Mouse (Mus musculus): ENCODE measurements around the gene Adam1b. TPM values are rescaled to one million over a fixed set of nuclear protein-coding genes. Genes with fewer than 3 reads are reported as not detected.
"Not testable (repeated sequence)": the region's sequence is repeated elsewhere in the genome, so short reads cannot be mapped to it uniquely, and the experiment has no call there.

Adam1b gene
- total RNA-seq, 2 experiments from 2014 or later = not detected

DNA sequence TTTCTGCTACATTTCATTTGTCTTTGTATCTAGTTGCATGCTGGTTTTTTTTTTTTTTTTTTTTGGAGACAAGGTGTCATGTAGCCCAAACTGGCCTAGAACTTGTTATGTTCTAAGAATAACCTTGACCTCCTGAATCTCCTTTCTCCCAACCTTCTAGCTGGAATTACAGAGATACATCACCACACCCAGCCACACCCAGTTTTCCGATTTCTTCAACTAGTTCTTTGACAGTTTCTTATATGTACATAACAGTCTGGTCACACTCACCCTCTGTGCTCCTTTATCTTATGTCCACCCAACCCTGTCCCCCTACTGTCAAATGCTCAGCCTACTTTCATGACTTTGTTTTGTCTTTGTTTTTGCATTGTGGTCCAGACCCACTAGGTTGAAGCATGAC, 3.6 kb upstream of the Adam1b start:
- intact Hi-C loops (cut with DNase I) = no loop called here
- DNase-seq (ENCODE audit: low spot score in 2 of 2) = no peak

DNA sequence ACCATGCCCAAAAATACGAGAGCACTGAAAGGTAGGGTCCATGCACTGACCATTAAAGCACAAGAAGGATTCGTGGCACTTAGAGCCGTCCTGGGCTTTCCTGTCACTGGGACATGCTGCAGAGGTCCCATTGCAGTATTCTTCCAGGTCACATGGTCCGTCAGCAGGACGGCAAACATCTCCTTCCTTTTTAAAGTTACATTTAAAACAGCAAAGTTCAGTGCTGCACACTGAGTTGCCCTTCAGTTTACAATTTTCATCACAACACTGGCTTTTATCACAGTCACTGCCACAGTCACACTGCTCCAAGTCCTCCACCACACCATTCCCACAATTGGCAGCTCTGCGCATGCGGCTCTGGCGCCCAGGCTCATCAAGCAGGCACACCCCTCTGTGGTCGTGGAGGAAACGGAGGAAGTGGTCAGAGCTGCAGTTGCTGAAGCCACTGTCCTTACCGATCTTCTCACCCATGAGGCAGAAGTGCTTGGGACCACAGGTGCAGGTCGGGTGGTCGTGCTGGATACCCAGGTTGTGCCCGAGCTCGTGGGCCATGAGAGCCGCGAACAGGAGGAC, 1.7 kb downstream of the Adam1b start:
- intact Hi-C loops (cut with DNase I); DNase-seq (ENCODE audit: low spot score in 2 of 2): not testable (repeated sequence)

DNA sequence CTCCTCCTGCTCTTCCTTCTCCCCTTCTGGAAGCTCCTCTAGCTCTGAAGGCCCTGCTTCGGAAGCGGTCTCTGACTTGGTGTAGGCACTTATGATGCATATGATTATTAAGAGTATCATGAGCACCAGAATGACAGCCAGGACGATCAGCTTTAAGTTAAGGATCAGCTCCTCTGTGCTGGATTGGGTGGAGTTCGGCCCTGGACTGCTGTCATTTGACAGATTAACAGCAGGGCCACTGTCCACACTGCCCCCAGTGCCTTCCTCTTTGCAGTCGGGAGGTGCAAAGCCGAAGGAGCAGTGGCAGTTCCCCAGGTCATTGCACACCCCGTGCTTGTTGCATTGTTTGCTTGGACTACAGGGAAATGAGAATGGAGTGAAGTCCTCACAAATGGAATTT, 2.5 kb downstream of the Adam1b start:
- DNase-seq (ENCODE audit: low spot score in 2 of 2) = no peak
- intact Hi-C loops (cut with DNase I) = no loop called here

DNA sequence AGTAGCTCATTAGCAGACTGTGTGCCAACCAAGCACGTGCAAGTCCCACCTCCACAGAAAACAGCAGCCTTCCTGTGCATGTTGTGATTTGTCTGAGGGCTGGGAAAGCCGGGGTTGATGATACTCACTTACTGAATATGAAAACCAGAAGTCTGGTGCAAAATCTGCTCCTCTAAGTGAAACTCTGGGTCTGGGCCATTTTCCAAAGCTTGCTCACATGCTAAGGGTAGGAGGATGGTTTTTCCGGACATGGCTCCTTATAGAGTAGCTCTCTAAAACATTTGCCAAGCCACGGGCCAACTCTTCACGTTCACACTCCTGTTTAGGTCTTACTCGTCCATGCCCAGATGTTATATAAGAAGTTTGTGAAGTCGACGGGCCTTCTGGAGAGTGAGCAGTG, 9.9 kb downstream of the Adam1b start:
- peak; percentile 60 to 82 for DNase-seq (ENCODE audit: low spot score in 2 of 2)
- intact Hi-C loops (cut with DNase I) = no loop called here

DNA sequence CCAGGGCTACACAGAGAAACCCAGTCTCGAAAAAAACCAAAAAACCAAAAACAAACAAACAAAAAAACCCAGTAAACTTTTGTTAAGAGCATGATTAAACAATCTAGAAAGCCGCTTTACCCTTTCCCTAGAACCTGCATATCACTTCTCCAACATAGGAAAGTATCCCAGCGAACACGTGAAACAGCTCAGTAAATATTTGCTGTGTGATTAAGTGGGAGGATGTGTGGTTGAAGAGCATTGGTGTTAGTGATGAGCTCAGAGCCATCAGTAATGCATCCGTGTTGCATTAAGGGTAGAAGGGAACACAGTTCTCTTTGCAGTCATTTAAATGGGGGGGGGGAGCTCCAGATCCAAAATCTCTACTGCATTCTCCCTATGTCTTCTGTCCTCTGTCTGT, 18.4 kb downstream of the Adam1b start:
- intact Hi-C loops (cut with DNase I) = no loop called here

DNA sequence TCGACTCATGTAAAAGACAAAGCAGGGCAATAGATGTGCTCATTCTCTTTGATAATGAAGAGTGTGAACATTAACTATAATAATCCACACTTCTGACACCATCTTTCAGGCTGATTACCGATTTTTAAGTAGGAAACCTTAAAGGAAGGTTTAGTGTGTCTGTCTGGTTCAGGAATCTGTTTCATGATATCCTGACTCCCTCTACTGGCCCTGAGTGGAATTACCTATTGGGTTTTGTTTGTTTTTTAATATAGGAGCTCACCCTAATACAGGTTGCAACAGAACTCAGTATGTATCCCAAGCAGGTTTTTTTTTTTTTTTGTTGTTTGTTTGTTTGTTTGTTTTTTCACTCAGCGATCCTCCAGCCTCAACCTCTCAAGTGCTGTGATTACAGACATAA, 25.6 kb downstream of the Adam1b start:
- intact Hi-C loops (cut with DNase I) = loop anchor here (2.0 kb wide), 1 partner anchor 25 kb away; the partner anchor contains the start of gene Erp29

More for the DNA sequence above, 18.4 kb downstream of the Adam1b start:
- no peak for DNase-seq (ENCODE audit: low spot score in 2 of 2)

DNA sequence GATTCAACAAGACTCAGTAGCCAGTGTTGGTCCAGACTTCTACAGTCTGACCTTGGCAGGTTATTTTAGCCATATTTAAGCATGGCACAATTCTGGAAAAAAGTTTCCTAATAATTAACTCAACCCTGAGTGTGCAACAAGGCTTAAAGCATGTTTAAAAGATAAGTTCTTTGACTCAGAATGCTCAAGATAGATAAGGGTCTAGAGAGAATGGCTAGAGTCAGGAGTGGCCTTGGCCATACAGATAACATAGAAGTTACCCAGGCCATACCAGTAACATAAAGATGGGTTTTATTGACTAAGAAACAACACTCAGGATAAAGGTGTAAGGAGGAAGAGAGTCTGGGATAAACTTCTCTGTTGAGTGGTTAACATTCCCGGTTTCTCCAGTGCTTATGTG, 27.2 kb downstream of the Adam1b start:
- DNase-seq (ENCODE audit: low spot score in 2 of 2) = no peak
- intact Hi-C loops (cut with DNase I) = loop anchor here (2.0 kb wide), 1 partner anchor 23 kb away; the partner anchor contains the start of gene Erp29

More for the DNA sequence above, 25.6 kb downstream of the Adam1b start:
- DNase-seq (ENCODE audit: low spot score in 2 of 2) = peak; percentile 68 to 81

DNA sequence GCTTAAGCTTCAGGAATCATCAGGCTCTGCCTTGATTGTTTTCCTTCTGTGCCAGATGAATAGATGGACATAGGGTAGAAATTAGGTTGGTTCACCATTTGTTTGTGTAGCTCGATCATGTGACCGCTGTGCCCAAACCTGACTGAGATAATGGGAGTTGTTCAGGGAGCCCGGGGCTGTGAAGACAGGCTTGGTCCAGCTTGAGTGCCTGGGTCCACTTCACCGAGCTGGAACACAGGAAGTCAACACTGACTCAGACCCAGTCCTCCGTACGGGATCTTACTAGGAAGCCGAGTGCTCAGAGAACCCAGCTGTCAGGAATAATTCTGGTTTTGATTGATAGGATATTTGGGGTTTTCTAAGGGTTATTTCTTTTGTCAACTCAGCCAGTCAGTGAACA, 28.6 kb downstream of the Adam1b start:
- no peak for DNase-seq (ENCODE audit: low spot score in 2 of 2)
- intact Hi-C loops (cut with DNase I) = no loop called here

DNA sequence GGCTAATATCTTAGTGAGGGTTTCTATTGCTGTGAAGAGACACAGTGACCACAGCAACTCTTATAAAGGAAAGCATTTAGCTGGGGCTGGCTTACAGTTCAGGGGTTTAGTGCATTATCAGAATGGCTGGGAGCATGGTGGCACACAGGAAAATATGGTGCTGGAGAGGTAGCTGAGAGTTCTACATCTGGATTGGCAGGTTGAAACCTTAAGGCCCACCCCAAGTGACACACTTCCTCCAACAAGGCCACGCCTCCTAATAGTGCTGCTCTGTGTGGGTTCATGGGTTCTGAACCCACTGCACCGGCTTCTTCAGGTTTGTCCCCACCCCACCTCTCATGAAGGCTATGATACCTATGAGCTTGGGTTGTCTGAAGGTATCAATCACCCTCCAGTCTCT, 30.8 kb downstream of the Adam1b start:
- DNase-seq (ENCODE audit: low spot score in 2 of 2) = no peak
- intact Hi-C loops (cut with DNase I) = no loop called here

DNA sequence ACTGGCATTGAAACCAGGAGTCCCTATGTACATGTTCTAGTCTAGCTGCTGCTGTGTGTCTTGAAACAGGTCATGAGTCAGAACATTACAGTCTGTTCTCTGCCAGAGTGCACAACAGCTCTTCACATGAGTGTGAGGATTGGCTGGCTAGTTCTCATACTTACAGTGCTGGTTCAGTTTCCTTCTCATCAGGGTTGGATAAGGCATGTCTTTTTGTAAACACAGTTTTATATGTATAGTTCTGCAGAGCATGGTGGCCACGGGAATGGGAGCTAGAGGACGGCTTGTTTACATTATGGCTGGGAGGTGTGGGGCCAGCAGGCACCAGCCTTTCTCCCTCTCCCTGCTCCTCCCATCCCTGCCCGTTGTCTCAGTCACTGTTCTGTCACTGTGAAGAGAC, 33.7 kb downstream of the Adam1b start:
- no peak for DNase-seq (ENCODE audit: low spot score in 2 of 2)
- intact Hi-C loops (cut with DNase I) = no loop called here

DNA sequence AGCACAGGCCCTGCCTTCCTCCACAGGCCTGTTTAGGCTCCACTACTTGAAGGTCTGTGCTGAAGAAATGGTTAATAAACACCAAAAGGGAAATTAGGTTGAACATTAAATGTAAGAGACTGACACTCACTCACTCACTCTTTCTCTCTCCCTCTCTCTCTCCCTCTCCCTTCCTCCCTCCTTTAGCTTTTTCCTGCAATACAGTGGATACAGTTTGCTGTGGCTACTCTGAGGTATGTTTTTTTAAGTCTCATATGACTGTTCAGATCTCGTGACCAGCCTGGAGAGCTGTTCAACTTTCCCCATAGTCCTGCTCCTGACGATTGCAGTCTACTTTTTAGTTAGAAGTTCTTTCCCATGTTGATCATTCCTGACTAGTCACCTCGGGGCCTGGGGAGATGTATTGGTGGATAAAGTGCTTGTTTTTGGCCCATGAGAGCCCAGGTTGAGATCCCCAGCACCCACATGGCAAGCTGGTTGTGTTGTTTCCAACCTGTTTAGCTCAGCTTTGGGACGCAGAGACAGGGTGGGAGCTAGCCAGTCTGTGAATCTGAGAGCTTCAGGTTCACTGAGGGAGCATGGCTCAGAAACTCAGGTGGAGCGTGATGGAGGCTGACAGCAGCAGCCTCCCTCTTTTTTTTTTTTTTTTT, 39.5 kb downstream of the Adam1b start:
- intact Hi-C loops (cut with DNase I) = no loop called here
- no peak for DNase-seq (ENCODE audit: low spot score in 2 of 2)

DNA sequence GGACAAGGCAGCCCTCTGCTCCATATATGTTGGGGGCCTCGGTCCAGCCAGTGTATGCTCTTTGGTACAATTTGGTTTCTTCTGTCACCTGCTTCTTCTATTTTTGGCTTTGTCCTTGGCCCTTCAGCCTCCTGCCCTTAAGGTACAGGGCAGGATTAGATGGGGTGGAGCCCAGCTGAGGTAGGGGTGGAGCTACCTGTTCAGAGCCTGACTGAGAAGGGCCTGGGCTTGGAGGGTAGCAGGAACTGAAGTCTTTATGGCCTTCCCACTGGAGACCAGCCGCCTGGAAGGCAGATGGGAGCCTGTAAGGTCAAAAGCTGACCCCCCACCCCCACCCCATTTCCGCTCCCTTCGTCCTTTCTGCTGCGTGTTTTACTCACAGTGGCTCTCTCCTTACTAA, 40.3 kb downstream of the Adam1b start:
- intact Hi-C loops (cut with DNase I) = no loop called here

DNA sequence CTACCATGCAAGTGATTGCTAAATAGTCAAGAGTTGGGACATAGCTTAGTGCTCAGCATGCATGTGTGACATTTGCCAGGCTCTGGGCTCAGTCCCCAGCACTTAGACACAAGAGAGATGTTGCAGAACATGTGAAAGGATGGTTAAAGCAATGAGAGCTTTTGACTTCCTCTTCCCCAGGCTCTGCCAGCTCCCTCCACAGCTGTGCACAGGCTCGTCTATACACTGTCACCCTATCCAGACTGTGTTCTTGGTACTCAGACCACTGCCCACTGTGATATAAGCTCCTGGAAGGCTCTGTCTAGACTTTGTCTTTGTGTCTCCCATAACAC, 41.1 kb downstream of the Adam1b start:
- no peak for DNase-seq (ENCODE audit: low spot score in 2 of 2)

More for the DNA sequence above, 40.3 kb downstream of the Adam1b start:
- no peak for DNase-seq (ENCODE audit: low spot score in 2 of 2)

DNA sequence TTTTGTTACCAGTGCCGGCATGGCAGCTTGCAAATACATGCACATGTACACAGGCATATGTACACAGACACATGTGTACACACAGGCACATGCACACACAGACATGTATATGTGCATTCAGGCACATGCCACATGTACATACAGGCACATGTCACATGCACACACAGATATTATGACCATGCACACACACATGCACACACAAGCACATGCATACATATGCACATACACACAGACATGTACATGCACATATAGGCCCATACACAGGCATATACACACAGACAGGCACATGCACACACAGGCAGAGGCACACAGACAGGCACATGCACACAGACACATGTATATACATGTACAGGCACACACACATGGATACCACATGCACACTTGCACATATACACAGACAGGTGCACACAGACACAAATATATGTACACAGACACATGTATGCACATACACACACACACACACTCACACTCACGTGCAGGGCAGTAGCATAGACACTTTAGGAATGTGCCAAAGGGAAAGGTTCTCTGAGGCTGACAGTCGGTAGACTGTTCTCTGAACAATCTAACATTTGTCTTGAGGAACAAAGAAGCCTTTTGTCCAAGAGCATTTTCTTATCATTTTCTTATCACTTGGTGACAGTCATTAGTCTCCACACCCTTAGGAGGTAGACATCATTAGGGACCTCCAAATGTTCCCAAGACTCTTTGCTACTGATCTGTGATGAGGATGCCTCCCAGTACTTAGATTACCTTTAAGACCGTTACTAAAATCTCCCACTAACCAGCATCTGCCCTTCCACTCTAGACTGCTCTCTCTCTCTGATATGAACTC, 41.7 kb downstream of the Adam1b start:
- no peak for DNase-seq (ENCODE audit: low spot score in 2 of 2)
- intact Hi-C loops (cut with DNase I) = no loop called here

More for the DNA sequence above, 41.1 kb downstream of the Adam1b start:
- intact Hi-C loops (cut with DNase I) = no loop called here

DNA sequence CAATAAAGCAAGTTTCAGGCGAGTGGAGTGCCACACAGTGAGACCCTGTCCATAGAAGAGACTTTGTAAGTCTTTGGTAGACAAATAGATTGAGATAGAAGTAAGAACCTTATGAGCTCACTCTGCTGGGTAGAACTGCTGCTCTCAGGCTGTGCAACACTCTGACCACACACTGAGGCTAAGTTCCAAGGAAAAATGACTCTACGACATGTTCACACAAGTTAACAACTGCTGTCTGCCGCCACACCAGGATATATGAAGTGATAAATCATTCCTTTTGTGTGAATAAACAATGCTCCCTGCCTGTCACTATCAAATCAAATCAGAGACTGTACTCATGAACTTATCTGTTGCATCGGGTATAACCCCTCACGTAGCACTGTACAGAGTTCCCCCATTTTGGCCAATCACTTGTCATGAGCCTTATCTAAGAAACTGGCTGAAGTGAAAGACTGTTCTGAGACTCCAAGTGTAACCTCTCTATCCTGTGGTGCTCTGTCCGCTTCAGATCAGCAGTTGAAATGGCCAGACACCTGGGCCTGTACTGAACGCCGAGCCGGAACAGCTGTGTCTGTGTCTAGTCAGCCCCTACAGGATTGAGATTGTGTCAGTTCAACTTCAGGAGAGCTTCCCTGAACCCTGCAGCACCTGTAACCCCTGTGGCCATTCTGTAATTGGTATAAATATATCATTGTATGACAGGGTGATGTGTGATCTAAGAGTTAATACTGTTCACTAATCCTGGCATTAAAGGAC, 47.5 kb downstream of the Adam1b start:
- DNase-seq (ENCODE audit: low spot score in 2 of 2) = no peak
- intact Hi-C loops (cut with DNase I) = no loop called here

DNA sequence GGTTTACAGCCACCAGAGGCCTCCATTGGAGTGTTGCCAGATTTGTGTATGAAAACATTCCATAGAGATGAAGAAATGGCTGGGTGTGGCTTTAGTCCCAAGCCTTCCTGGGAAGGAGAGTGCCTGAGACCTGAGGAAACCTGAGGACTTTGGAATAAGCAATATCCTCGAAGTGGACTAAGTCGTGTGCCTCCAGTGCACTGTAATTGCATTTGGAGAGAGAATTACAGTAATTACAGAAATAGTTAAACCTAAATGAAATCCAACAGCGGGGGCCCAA, 48.8 kb downstream of the Adam1b start:
- intact Hi-C loops (cut with DNase I) = no loop called here
- DNase-seq (ENCODE audit: low spot score in 2 of 2) = no peak

DNA sequence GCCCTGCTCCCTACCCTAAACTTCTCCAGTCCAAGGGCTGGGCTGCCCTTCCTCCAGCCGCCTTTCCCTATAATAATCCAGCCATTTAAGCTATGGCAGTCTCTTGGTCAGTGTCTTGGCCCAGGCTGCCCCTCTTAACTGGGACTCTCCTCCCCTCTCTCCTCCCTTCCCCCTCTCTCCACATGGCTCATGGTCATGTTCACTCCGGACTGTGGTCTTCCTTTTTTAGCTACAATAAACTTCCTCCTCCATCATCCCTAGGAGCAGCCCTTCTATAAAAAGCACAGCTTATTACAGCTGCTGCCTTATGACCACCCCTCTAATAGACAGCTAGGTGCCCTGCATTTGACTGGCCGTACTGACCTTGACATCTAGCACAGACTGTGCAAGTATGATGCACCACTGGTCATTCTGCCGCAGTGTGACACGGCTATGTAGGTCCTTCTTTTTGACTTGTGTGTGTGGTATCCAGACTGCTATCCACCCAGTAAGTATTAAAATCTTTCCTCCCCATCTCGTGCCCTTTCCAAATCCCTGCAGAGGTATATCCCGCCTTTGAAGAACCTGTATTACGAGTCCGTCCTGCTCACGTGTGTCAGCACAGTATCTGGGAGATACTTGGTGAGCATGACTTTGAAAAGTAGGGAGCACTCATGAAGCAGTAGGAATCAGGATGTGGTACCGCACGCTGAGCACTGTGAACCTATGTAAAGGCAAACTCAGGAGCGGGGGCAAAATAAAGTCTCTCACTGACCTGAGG, 49.3 kb downstream of the Adam1b start:
- intact Hi-C loops (cut with DNase I) = loop anchor here (2.0 kb wide), 1 partner anchor 23 kb away; no protein-coding TSS in a partner anchor
- no peak for DNase-seq (ENCODE audit: low spot score in 2 of 2)

DNA sequence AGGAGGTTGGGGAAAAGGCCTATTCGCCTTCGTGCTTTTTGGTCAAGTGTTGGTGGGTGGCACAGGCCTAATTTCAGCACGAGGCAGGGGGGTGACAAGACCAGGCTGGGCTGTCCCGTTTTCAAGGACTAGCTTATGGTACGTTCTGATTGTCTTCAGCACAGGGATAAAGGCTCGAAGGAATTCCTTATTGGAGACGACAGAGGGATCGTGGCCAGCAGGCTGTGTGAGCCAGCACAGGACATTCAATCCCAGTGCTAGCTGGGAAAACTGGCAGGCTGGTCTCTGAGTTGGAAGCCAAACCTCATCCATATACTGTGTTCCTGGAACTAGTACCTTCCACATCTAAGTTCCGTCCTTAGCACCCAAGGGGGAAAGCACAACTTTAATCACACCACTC, 50.3 kb downstream of the Adam1b start:
- intact Hi-C loops (cut with DNase I) = loop anchor here (2.0 kb wide), 1 partner anchor 24 kb away; no protein-coding TSS in a partner anchor
- peak; percentile 20 to 59 for DNase-seq (ENCODE audit: low spot score in 2 of 2)

Data from left cerebral cortex, postnatal 14 days (tissue).